Mouse (Mus musculus): ENCODE data around the gene Kdm5a. TPM values are rescaled to one million over a fixed set of nuclear protein-coding genes. Genes with fewer than 3 reads are reported as not detected.

The Kdm5a gene
- total RNA-seq, 4 experiments from 2014 or later: 18.2 to 21.1 (median 19.1) TPM

GRCm38 (mm10) chr6:120471991-120472441 lies 108.1 kb downstream of the Kdm5a start:
- DNase-seq (ENCODE audit: low spot score in 2 of 2): no peak

GRCm38 (mm10) chr6:120472455-120473140 lies 108.7 kb downstream of the Kdm5a start:
- DNase-seq (ENCODE audit: low spot score in 2 of 2): no peak

GRCm38 (mm10) chr6:120473427-120473826 lies 109.5 kb downstream of the Kdm5a start:
- peak in 1 of 2 experiments; percentile 8 for DNase-seq (ENCODE audit: low spot score in 2 of 2)

- DNase-seq (ENCODE audit: low spot score in 2 of 2): no peak
Measured at GRCm38 (mm10) chr6:120475288-120475687, 111.4 kb downstream of the Kdm5a start.

GRCm38 (mm10) chr6:120479302-120479701 lies 115.4 kb downstream of the Kdm5a start:
- DNase-seq (ENCODE audit: low spot score in 2 of 2): no peak

- no peak for DNase-seq (ENCODE audit: low spot score in 2 of 2)
Measured at GRCm38 (mm10) chr6:120480361-120480760, 116.4 kb downstream of the Kdm5a start.

GRCm38 (mm10) chr6:120481538-120481937 lies 117.6 kb downstream of the Kdm5a start:
- DNase-seq (ENCODE audit: low spot score in 2 of 2): no peak

- DNase-seq (ENCODE audit: low spot score in 2 of 2): no peak
Measured at GRCm38 (mm10) chr6:120482021-120482420, 118.1 kb downstream of the Kdm5a start.

- no peak for DNase-seq (ENCODE audit: low spot score in 2 of 2)
Measured at GRCm38 (mm10) chr6:120482756-120483155, 118.8 kb downstream of the Kdm5a start.

GRCm38 (mm10) chr6:120483211-120483626 lies 119.3 kb downstream of the Kdm5a start:
- DNase-seq (ENCODE audit: low spot score in 2 of 2): peak in 1 of 2 experiments; percentile 12

GRCm38 (mm10) chr6:120485038-120485437 lies 121.1 kb downstream of the Kdm5a start:
- DNase-seq (ENCODE audit: low spot score in 2 of 2): no peak

- DNase-seq (ENCODE audit: low spot score in 2 of 2): no peak
Measured at GRCm38 (mm10) chr6:120486051-120486510, 122.2 kb downstream of the Kdm5a start.

GRCm38 (mm10) chr6:120488647-120489046 lies 124.7 kb downstream of the Kdm5a start:
- DNase-seq (ENCODE audit: low spot score in 2 of 2): no peak

GRCm38 (mm10) chr6:120489461-120489860 lies 125.5 kb downstream of the Kdm5a start:
- DNase-seq (ENCODE audit: low spot score in 2 of 2): no peak

GRCm38 (mm10) chr6:120491064-120491463 lies 127.1 kb downstream of the Kdm5a start:
- DNase-seq (ENCODE audit: low spot score in 2 of 2): no peak

- no peak for DNase-seq (ENCODE audit: low spot score in 2 of 2)
Measured at GRCm38 (mm10) chr6:120491862-120492498, 128.1 kb downstream of the Kdm5a start.

GRCm38 (mm10) chr6:120492499-120493373 lies 128.8 kb downstream of the Kdm5a start:
- DNase-seq (ENCODE audit: low spot score in 2 of 2): no peak

- no peak for DNase-seq (ENCODE audit: low spot score in 2 of 2)
Measured at GRCm38 (mm10) chr6:120493374-120494181, 129.7 kb downstream of the Kdm5a start, which contains the start of gene Tmem121b. TSS of gene Tmem121b (minus strand) at chr6:120493807.
